Mouse (Mus musculus) frontal cortex, postnatal 25 days (tissue): ENCODE measurements at regions not wholly inside any gene's neighbourhood (a gene's known extent, or its start where the extent isn't known, plus 50 kb on each side); places are given as distances from the start of the nearest gene placed in this dataset.
"Not testable (repeated sequence)": the region's sequence is repeated elsewhere in the genome, so short reads cannot be mapped to it uniquely, and the experiment has no call there.

ENCODE experiments used
- DNase-seq, 2 experiments: peaks; one replicate each; pipeline ENCODE4 v3.0.0; 2022; ENCODE audit warnings: low spot score in 2 of 2

DNA sequence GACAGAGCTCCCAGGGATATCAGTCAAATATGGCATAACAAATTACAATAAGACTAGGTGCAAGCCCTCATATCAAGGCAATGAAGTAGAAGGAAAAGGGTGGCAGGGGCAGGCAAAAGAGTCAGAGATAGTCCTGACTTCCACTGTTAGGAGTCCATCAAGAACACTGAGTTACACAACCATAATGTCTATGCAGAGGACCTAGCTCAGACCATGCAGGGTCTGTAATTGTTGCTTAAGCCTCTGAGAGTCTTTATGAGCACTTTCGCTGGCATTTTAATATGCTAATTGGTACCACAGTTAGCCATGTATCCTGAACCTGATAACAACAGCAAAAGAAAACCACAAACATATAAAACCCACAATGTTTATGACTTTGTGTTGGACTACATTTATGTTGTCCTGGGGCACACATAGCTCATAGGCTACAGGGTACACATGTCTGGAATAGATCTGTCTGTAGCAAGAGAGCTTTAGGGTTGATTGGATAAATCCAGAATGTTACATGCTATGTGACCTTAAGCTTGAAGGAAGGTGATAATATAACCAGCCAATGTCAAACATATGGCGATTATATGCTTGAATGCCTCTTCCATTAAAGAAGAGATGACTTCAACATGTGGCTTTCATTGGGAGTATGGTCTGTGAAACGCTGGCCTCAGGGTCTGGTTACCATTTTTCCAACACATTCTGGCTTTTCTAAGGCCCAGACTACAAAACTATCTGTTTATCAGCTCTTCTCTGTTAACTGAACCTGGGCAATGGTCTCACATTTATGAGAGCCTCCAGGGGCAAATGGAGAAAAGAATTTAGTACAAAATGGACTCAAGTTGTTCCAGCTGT is 836.6 kb downstream of the Gm9195 start:
- DNase-seq = no peak

DNA sequence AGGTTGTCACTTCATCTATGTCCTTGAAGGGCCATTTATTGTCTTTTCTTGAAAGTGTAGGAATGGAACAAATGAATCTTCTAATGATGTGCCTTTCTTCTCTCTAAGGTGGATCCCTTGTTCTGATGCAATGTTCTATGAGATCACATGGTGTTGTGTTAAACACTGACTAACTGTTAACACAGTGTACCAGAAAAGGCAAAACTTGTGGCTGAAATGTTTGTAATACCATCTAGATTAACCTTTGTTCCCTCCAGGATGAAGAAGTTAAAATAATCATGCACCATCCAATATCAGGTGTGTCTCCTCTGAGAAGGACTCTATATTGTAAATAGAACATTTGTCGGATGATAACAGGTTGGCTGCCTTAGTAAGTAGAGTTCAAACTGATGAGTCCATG is 849.1 kb downstream of the Gm9195 start:
- no peak for DNase-seq

GRCm38 (mm10) chr14:71639083-71639482 is 852.6 kb downstream of the Gm9195 start:
- no peak for DNase-seq

DNA sequence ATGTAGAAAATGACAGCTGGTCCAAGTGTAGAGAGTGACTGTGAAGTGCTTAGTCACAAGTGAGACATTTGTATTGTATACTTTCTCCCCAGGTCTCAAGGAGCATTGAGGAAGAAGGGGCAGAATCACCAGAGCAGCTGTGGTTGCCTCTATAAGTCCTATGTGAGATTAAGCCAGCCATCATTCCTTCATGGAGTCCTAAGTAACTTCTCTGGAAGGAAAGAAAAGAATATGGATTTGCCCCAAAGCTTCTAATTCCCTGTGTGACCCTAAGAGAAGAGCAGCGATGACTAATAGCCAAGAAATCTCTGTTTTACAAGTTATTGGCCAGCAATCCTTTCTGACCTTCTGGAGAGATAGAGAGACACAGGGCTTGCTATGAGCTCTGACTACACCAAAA is 856.5 kb downstream of the Gm9195 start:
- no peak for DNase-seq

GRCm38 (mm10) chr14:71609698-71610301 is 881.8 kb downstream of the Gm9195 start:
- no peak for DNase-seq

- no peak for DNase-seq
These were observed 887.9 kb downstream of the Gm9195 start for GRCm38 (mm10) chr14:71603710-71604109.

DNA sequence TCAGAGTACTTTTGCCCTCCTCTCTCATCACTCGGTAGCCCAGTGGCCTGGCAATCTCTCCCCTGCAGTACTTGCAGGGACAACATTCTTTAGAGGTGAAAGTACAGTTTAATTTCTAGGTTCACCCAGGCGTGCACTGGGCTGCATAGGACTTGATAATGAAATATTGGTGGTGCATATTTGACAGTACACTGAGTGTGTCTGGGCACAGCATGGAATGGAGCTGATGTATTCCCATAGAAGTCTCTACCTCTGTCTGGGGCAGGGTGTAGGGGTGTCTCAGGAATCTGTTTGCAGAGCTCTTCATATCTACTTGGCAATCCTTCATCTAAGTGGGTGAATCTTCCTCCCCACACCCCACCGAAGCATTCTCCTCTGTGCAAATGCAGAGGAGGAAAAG is 893.8 kb downstream of the Gm9195 start:
- no peak for DNase-seq

DNA sequence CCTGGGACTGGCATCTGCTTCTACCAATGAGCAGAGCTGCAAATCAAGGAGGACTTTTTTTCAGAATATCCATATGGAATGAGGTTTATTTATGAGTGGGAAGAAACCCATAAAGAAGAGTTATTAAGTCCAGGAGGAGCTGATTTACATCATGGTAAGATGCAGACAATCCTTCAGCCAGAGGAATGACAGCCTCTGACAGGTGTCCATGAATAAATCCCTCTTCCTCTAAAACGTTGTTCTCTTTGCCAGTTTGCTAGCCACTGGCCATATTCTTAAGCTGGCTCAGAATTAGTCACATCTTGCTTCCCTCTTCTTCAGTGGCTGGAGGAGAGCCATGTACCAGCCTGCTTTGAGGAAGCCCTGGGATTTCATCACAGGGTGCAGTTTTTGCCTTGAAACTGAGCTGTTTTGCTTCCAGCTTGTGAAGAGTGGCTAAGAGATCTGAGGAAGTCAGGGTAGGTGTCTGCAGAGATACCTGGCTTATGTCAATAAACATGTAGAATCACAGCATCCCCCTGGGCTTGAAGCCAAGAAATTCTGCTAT is 902.9 kb downstream of the Gm9195 start:
- DNase-seq = no peak

- no peak for DNase-seq
These were observed 903.6 kb downstream of the Gm9195 start for GRCm38 (mm10) chr14:71588006-71588405.

- DNase-seq = no peak
These were observed 926.8 kb downstream of the Gm9195 start for GRCm38 (mm10) chr14:71564816-71565215.

DNA sequence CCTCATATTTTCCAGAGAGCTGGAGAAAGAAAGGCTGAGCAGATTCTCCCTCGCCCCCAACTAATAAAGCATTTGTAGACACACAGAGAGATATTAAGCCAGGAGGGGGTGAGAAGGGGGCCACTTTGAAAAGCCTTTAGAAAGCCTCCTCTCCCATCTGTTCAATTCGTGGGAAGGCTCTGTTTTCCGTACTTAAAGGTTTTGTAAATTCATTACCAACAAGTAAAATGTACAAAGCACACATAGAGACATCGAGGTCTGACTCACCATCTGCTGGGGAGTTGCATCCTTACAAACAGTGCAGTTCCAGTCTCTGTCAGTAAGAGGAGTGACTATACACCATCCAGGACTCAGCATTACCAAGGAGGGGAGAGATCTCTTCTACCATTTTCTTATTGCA is 929.7 kb downstream of the Gm9195 start:
- DNase-seq = no peak

DNA sequence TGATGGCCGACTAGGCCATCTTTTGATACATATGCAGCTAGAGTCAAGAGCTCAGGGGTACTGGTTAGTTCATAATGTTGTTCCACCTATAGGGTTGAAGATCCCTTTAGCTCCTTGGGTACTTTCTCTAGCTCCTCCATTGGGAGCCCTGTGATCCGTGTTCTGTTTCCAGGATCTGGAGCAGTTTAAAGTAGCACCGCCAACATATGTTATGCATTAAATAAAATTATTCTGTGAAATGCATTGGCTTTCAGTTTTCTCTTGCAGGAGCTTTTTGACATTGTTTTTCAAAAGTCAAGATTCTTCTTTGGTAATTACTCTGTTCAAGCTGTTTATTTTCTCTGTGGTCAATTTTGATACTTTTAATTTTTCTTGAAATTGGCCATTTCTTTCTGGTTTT is 937.3 kb downstream of the Gm9195 start:
- not testable (repeated sequence) for DNase-seq

GRCm38 (mm10) chr14:71543580-71543979 is 943.9 kb upstream of the Fam160b2 start:
- DNase-seq = no peak

- DNase-seq = no peak
These were observed 932.5 kb upstream of the Fam160b2 start for GRCm38 (mm10) chr14:71532074-71532659.

- DNase-seq = no peak
These were observed 931.7 kb upstream of the Fam160b2 start for GRCm38 (mm10) chr14:71531298-71531697.

- no peak for DNase-seq
These were observed 930.8 kb upstream of the Fam160b2 start for GRCm38 (mm10) chr14:71530421-71530820.

DNA sequence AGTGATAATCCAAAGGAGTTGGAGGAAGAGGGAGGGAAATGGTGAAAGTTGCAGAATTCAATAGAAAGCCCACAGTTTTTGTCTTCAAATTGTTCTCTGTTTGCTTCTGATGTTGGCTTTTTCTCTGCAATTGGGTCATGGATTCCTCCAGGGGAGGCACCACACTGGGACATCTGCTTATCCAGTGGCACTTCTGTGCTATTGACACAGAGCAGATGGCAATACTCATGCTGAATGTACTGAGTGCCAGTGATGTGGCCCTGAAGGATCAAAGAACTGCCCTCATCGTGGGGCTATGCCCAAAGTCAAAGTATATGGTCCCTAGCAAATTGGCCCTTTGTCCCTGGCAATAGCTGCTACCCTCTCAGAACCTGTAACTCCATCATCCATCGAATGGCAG is 918.9 kb upstream of the Fam160b2 start:
- no peak for DNase-seq

- no peak for DNase-seq
These were observed 901.2 kb upstream of the Fam160b2 start for GRCm38 (mm10) chr14:71500851-71501250.

- DNase-seq = no peak
These were observed 891.6 kb upstream of the Fam160b2 start for GRCm38 (mm10) chr14:71491201-71491600.

GRCm38 (mm10) chr14:71486176-71486970 is 886.7 kb upstream of the Fam160b2 start:
- DNase-seq = no peak

DNA sequence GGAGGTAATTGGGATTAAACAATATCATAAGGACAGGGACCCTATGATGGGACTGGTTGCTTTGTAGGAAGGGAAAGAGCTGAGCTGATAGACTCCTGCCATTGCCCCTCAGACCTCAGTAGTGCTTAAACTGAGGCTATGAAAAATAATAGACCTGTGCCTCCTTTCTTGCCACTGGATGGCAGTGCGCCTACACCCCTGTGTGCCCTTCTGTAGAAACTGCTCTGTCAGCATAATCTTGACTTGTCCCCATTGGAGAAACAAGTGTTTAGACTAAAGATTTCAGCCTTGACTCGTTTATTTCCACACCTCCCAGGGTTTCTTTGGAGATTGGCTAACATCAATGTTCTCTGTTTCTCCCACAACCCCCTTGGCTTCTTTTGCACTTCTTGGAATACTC is 876.0 kb upstream of the Fam160b2 start:
- DNase-seq = no peak

GRCm38 (mm10) chr14:71473907-71474306 is 874.3 kb upstream of the Fam160b2 start:
- no peak for DNase-seq
